Mouse (Mus musculus) intestine, embryonic 14.5 days (tissue): Measurements from ENCODE around the gene Atp9a. TPM values are rescaled to one million over a fixed set of nuclear protein-coding genes. Genes with fewer than 3 reads are reported as not detected.

ENCODE experiments used
- ATAC-seq: fragments of 200-750 bp; cut with Nextera tagmentation; replicated peaks from 2 replicates; pipeline ENCODE4 v1.8.0; 2017; ENCODE audit warnings: low read depth, moderate number of reproducible peaks, moderate TSS enrichment, moderate library complexity; ENCODE audit not compliant: low FRiP score, low TSS enrichment
- DNase-seq: peaks from one replicate; pipeline ENCODE4 v3.0.0-alpha.2; 2018; ENCODE audit warnings: low spot score
- H3K27ac ChIP-seq: fragments of 300-500 bp; sonication (generic); 2 replicates; pipeline ENCODE4 v1.5.1; 2014; ENCODE audit warnings: low read depth, mild to moderate bottlenecking, control low read depth
- H3K27me3 ChIP-seq: fragments of 300-500 bp; sonication (generic); replicated peaks from 2 replicates; pipeline ENCODE4 v1.6.1; 2014; ENCODE audit warnings: low read length, control low read depth; ENCODE audit not compliant: control insufficient read depth, insufficient read depth
- H3K36me3 ChIP-seq: fragments of 300-500 bp; sonication (generic); 2 replicates; pipeline ENCODE4 v1.6.1; 2014; ENCODE audit warnings: low read length, control low read depth; ENCODE audit not compliant: control insufficient read depth, insufficient read depth
- H3K4me1 ChIP-seq: fragments of 300-500 bp; sonication (generic); replicated peaks from 2 replicates; pipeline ENCODE4 v1.6.1; 2014; ENCODE audit warnings: low read length, control low read depth, mixed read lengths; ENCODE audit not compliant: control insufficient read depth, insufficient read depth
- H3K4me2 ChIP-seq: fragments of 300-500 bp; sonication (generic); 2 replicates; pipeline ENCODE4 v1.6.1; 2014; ENCODE audit warnings: low read length
- H3K4me3 ChIP-seq: fragments of 300-500 bp; sonication (generic); 2 replicates; pipeline ENCODE4 v1.5.1; 2014; ENCODE audit warnings: low read depth, low read length, control low read depth, mixed read lengths
- H3K9ac ChIP-seq: fragments of 300-500 bp; sonication (generic); 2 replicates; pipeline ENCODE4 v1.6.1; 2014; ENCODE audit warnings: mild to moderate bottlenecking, low read length
- H3K9me3 ChIP-seq: fragments of 300-500 bp; sonication (generic); 2 replicates; pipeline ENCODE4 v1.6.1; 2016; ENCODE audit warnings: low read length, control low read depth; ENCODE audit not compliant: control insufficient read depth
- WGBS: fragments of 180-500 bp; shearing (Covaris S2); extraction: QIAGEN DNeasy Blood & Tissue Kit; methylation state at CpG from one replicate; pipeline ENCODE4 v1.1.7; 2014; 5-methylcytosine and 5-hydroxymethylcytosine counted together
- polyA plus RNA-seq: library from polyadenylated mRNA; unstranded; fragments of >200 nt; fragmentation: Nextera tagmentation; extraction: Ambion mirVana; gene quantifications from 2 replicates; pipeline ENCODE4 v1.2.1, GENCODE M21; 2014

Gene Atp9a
- polyA plus RNA-seq, 1 experiment from 2014 or later, result 15.6 TPM

DNA sequence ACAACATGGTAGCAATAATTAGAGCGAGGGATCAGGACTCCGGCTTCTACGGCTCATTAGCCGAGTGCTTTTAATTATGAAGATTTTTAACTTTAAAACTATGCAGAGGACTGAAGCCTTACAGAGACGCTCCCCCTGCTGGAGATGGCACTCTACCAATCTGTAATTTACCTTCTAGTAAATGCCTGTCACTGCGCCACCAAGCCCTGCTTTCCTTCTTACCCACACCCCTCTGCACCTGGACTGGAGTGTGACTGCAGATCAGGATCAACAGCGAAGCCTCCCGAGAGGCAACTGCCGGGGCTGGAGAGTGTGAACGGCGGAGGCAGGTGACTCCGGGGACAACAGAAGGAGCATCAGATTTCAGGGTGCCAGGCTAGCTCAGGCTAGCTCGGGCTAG, 72.4 kb downstream of the Atp9a start:
- H3K4me3 ChIP-seq, result no peak overlapping the region

DNA sequence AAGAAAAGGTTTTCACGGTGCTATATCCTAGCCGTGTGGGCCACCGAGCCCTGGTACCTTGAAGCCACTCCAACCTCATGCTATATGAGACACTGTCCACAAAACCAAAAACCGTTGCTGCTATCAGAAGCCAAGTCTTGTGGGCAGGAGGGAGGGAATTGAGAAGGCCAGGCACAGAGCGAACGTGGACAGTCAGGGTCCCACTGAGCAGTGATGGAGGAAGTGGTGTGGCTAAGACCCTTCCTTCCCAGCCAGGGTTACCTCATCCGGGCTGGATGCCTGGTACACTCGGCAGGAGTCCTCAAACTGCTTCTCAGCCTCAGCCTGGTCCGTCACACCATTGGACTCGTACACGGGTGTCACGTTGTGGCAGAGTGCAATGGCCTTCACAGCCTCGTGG, 74.5 kb downstream of the Atp9a start:
- no peak overlapping the region for H3K4me2 ChIP-seq
- no peak overlapping the region for H3K9ac ChIP-seq
- ATAC-seq, result no peak
- H3K4me3 ChIP-seq, result no peak overlapping the region
- no peaks in the 10 kb centered on the region for H3K9me3 ChIP-seq
- H3K27ac ChIP-seq, result no peak overlapping the region
- 83% methylated on average over 13 of the region's 13 CpGs for WGBS
- DNase-seq, result no peak
- H3K36me3 ChIP-seq, result peaks cover 15% of the 10 kb centered on the region; the same call in 1 of the 2 replicates
- H3K27me3 ChIP-seq, result no peaks in the 10 kb centered on the region
- H3K4me1 ChIP-seq, result 0 out of 2 replicates have a peak, but pooled peaks cover 3% of the 10 kb centered on the region

More for the DNA sequence above, 72.4 kb downstream of the Atp9a start:
- peaks cover 27% of the 10 kb centered on the region for H3K36me3 ChIP-seq
- DNase-seq, result no peak
- H3K4me1 ChIP-seq, result 0 out of 2 replicates have a peak, but pooled peaks cover 3% of the 10 kb centered on the region
- no peak overlapping the region for H3K4me2 ChIP-seq
- no peak overlapping the region for H3K9ac ChIP-seq
- ATAC-seq, result no peak
- H3K9me3 ChIP-seq, result no peaks in the 10 kb centered on the region
- H3K27me3 ChIP-seq, result no peaks in the 10 kb centered on the region
- no peak overlapping the region for H3K27ac ChIP-seq
- WGBS, result 65% methylated on average over 13 of the region's 13 CpGs

DNA sequence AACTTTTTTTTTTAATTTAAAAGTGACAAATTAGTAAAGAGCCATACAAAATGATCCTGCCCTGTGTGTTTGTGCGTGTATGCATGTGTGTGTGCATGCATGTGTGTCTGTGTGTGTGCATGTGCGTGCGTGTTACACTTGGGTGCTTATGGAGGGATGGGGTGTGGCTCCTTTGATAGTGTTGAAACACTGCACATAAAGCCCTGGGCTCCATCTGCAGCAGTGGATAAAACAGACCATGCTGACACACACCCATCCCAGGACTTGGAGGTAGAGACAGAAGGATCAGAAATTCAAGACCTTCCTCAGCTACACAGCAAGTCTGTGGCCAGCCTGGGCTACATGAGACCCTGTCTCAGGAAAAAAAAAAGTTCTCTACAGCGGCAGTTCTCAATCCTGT, 76.5 kb downstream of the Atp9a start:
- Histone ChIP-seq H3K4me3 (no peak overlapping the region), H3K36me3 (0 out of 2 replicates have a peak, but pooled peaks cover 3% of the 10 kb centered on the region), H3K9me3 (no peaks in the 10 kb centered on the region), H3K4me1 (0 out of 2 replicates have a peak, but pooled peaks cover 3% of the 10 kb centered on the region), H3K27ac (no peak overlapping the region), H3K4me2 (no peak overlapping the region), H3K9ac (no peak overlapping the region), H3K27me3 (no peaks in the 10 kb centered on the region)
- DNase-seq (no peak), ATAC-seq (no peak)
- WGBS, result 82% methylated on average over 4 of the region's 4 CpGs

DNA sequence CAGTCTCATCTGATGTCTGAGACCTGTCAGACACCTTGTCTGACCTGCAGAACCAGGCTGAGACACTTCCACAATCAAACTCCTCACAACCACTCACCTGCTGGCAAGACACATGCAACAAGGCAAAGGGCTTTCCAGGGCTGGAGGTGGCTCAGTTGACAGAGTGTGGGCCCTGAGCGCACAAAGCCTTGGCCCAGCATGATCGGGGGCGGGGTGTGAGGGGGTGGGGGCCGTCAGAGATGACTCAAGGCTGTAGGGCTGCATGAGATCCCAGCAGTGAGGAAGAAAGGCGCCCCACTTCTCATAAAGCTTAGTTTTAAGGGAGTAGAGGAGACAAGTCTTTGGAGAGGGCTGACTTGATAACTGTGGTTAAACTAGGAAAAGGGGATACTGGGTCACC, 78.5 kb downstream of the Atp9a start:
- ATAC-seq (no peak), DNase-seq (no peak)
- no peak overlapping the region for H3K9ac ChIP-seq
- H3K4me1 ChIP-seq, result 0 out of 2 replicates have a peak, but pooled peaks cover 3% of the 10 kb centered on the region
- H3K36me3 ChIP-seq, result 0 out of 2 replicates have a peak, but pooled peaks cover 3% of the 10 kb centered on the region
- H3K4me2 ChIP-seq, result no peak overlapping the region
- 73% methylated on average over 5 of the region's 5 CpGs for WGBS
- no peak overlapping the region for H3K27ac ChIP-seq
- H3K27me3 ChIP-seq, result no peaks in the 10 kb centered on the region
- no peak overlapping the region for H3K4me3 ChIP-seq
- no peaks in the 10 kb centered on the region for H3K9me3 ChIP-seq

DNA sequence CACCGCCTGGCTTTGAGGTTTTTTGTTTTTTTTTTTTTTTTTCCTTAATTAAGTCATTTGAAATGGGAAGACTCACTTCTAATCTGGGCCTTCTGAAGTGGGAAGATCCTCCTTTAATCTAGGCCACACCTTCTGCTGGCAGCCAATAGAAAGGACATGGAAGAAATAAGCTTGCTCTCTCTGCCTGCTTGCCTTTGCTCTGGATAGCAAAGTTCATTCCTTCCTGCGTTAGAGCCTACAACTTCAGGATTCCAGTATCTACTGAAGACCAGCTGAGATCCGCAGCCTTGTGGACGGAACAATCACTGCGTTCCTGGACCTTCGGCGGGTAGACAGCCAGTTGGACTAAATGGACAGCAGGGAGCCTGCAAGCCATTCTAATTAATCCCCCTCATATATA, 79.0 kb downstream of the Atp9a start:
- DNase-seq (no peak), ATAC-seq (no peak)
- Histone ChIP-seq H3K27me3 (no peaks in the 10 kb centered on the region), H3K9me3 (no peaks in the 10 kb centered on the region), H3K27ac (no peak overlapping the region), H3K36me3 (0 out of 2 replicates have a peak, but pooled peaks cover 3% of the 10 kb centered on the region), H3K4me2 (no peak overlapping the region), H3K9ac (no peak overlapping the region), H3K4me3 (no peak overlapping the region), H3K4me1 (0 out of 2 replicates have a peak, but pooled peaks cover 3% of the 10 kb centered on the region)
- WGBS, result 77% methylated on average over 7 of the region's 7 CpGs

DNA sequence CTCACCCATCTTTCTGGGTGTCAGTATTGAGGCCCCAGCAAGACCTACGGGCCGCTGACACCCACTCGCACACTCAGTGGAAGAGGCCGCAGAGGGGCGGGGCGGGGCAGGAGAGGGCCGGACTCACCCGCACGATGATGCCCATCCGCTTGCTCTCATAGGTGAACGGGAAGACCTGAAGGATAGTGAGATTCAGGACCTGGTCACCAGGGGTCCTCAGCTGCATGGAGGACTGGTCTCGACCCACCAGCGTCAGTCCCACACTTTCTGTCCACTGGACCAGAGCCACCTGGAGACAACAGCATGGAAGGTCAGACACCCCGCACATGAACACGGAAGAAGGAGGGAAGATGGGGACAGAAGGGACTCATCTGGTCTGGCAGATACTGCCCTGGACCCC, 80.4 kb downstream of the Atp9a start:
- no peak overlapping the region for H3K4me3 ChIP-seq
- H3K4me1 ChIP-seq, result 0 out of 2 replicates have a peak, but pooled peaks cover 3% of the 10 kb centered on the region
- H3K27me3 ChIP-seq, result no peaks in the 10 kb centered on the region
- H3K9me3 ChIP-seq, result no peaks in the 10 kb centered on the region
- DNase-seq, result no peak
- H3K4me2 ChIP-seq, result no peak overlapping the region
- H3K27ac ChIP-seq, result no peak overlapping the region
- ATAC-seq, result no peak
- WGBS, result 54% methylated on average over 15 of the region's 15 CpGs
- no peaks in the 10 kb centered on the region for H3K36me3 ChIP-seq
- no peak overlapping the region for H3K9ac ChIP-seq

DNA sequence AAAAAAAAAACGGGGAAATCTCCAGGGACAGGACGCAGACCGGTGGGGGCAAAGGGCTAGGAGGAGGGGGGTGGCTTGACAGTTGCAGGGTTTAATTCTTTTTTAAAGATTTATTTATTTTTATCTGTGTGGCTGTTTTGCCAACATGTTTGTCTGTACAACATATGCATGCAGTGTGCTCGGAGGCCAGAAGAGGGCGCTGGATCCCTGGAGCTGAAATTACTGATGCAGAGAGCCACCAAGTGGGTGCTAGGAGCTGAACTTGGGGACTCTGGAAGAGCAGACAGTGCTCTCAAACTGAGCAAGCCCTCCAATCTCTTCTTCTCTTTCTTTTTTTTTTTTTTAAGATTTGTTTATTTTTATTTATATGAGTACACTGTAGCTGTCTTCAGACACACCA, 81.9 kb downstream of the Atp9a start:
- no peak overlapping the region for H3K4me3 ChIP-seq
- H3K27me3 ChIP-seq, result no peaks in the 10 kb centered on the region
- no peaks in the 10 kb centered on the region for H3K36me3 ChIP-seq
- no peak overlapping the region for H3K9ac ChIP-seq
- H3K27ac ChIP-seq, result no peak overlapping the region
- WGBS, result 62% methylated on average over 5 of the region's 5 CpGs
- H3K4me1 ChIP-seq, result 0 out of 2 replicates have a peak, but pooled peaks cover 3% of the 10 kb centered on the region
- no peak for ATAC-seq
- H3K9me3 ChIP-seq, result no peaks in the 10 kb centered on the region
- DNase-seq, result no peak
- H3K4me2 ChIP-seq, result no peak overlapping the region

DNA sequence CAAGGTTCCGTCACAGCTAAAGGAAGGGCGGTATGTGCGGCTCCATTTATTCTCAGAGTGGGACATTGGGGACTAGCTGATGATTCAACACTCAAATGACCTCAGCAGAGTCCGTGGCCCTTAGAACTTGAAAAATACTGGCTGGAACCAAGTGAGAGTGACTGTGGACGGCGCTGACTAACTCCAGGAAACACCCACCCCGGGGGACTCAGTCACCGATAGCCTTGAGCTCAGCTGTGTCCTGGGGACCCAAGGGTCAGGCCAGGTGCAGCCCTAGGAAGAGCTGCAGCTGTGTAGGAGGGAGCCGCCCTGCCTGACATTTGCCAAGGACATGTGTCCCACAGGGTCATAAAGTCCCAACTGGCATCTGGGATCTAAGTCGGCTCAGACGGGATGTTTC, 83.7 kb downstream of the Atp9a start:
- Histone ChIP-seq H3K27me3 (no peaks in the 10 kb centered on the region), H3K4me2 (no peak overlapping the region), H3K9ac (no peak overlapping the region), H3K4me3 (no peak overlapping the region), H3K36me3 (no peaks in the 10 kb centered on the region), H3K4me1 (0 out of 2 replicates have a peak, but pooled peaks cover 7% of the 10 kb centered on the region), H3K9me3 (no peaks in the 10 kb centered on the region), H3K27ac (no peak overlapping the region)
- ATAC-seq (no peak), DNase-seq (no peak)
- 87% methylated on average over 11 of the region's 11 CpGs for WGBS

DNA sequence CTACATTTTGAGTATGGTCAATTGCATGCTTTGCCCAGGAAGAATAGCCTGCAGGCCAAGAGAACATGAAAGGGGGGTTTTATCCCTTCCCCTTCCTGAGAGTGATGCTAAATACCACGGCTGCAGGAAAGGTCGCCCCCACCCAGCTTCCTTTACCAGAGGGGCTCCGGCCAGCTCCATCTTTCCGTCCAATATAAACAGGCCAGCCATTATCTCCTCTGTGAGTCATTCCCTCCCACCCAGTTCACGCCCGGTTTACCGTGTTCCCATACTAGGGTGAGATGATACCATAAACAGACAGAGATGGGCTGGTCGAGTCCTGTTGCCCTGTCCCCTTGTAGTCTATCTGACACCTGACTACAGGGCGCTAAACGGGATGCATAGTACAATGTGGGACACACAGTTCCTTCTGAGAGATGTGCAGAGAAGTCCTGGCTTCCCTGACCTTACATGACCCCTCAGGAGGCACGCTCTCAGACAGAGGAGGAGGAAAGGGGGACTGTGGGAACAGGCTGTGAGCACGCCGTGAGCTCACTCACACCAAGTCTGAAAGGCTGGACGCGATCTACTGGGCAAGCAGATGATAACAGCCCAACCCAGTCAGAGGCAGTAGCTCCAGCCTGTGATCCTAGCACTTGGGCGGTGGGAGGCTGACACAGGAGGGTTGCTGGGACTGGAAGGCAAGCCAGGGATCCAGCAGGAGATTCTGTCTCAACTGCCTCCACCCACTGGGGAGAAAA, 85.5 kb downstream of the Atp9a start:
- no peak overlapping the region for H3K27ac ChIP-seq
- ATAC-seq, result no peak
- H3K9me3 ChIP-seq, result no peaks in the 10 kb centered on the region
- 29% methylated on average over 16 of the region's 16 CpGs for WGBS
- peaks cover 10% of the 10 kb centered on the region for H3K36me3 ChIP-seq
- H3K4me1 ChIP-seq, result 0 out of 2 replicates have a peak, but pooled peaks cover 7% of the 10 kb centered on the region
- H3K27me3 ChIP-seq, result no peaks in the 10 kb centered on the region
- no peak overlapping the region for H3K4me3 ChIP-seq
- H3K4me2 ChIP-seq, result no peak overlapping the region
- H3K9ac ChIP-seq, result no peak overlapping the region
- no peak for DNase-seq
